Mouse (Mus musculus): ENCODE data around the gene Arl11. TPM values are rescaled to one million over a fixed set of nuclear protein-coding genes. Genes with fewer than 3 reads are reported as not detected.

The Arl11 gene
- polyA plus RNA-seq, 2 experiments, result 1.6 to 1.8 TPM

GRCm38 (mm10) chr14:61327618-61328450 lies 18.3 kb downstream of the Arl11 start:
- no peak overlapping the region for H3K27ac ChIP-seq
- H3K4me1 ChIP-seq (replicated peaks; ENCODE audit: control insufficient read depth in 2 of 2, insufficient read depth in 2 of 2, low read length in 1 of 2), result peaks cover 0 to 3% of the 10 kb centered on the region in 2 experiments; a peak in 1 of 4 replicates
- peak overlapping the region; percentile 33 for H3K4me2 ChIP-seq (ENCODE audit: low read depth)
- no peak overlapping the region for H3K9ac ChIP-seq (replicated peaks)
- ATAC-seq (ENCODE audit: insufficient read depth) (peak; percentile 33; the same call in 1 of the 2 replicates), DNase-seq (ENCODE audit: low read depth in 3 of 3, low spot score in 3 of 3) (peak in 1 of 3 experiments; percentile 27)
- TF ChIP-seq CTCF (IDR thresholded peaks at IDR 0.05; ENCODE audit: low read depth) (peak; percentile 15; the same call in 1 of the 2 replicates), EP300 (IDR thresholded peaks at IDR 0.05; ENCODE audit: low read depth) (no peak)
- no peaks in the 10 kb centered on the region for H3K36me3 ChIP-seq (replicated peaks; ENCODE audit: control insufficient read depth, insufficient read depth, low read depth)
- H3K4me3 ChIP-seq (ENCODE audit: insufficient read depth in 1 of 2, low read depth in 2 of 2, low read length in 2 of 2), result peak overlapping the region in 1 of 2 experiments; percentile 27; a peak in 2 of 4 replicates
- no peaks in the 10 kb centered on the region for H3K9me3 ChIP-seq (ENCODE audit: control insufficient read depth, low read length)
- WGBS (ENCODE audit: insufficient replicate concordance), result 35% methylated on average over 19 of the region's 19 CpGs
- no peaks in the 10 kb centered on the region for H3K27me3 ChIP-seq (ENCODE audit: control insufficient read depth, insufficient read depth, low read length)

- no peak overlapping the region for H3K27ac ChIP-seq
- no peak for ATAC-seq (ENCODE audit: insufficient read depth)
Observed at GRCm38 (mm10) chr14:61330591-61330990, 21.0 kb downstream of the Arl11 start.

GRCm38 (mm10) chr14:61330996-61331561 lies 21.5 kb downstream of the Arl11 start:
- peaks cover 0 to 3% of the 10 kb centered on the region in 2 experiments; a peak in 1 of 4 replicates for H3K4me1 ChIP-seq (replicated peaks; ENCODE audit: control insufficient read depth in 2 of 2, insufficient read depth in 2 of 2, low read length in 1 of 2)
- ATAC-seq (ENCODE audit: insufficient read depth) (peak; percentile 65), DNase-seq (ENCODE audit: low read depth in 3 of 3, low spot score in 3 of 3) (peak; percentile 59 to 62 (median 60))
- 19% methylated on average over 13 of the region's 13 CpGs for WGBS (ENCODE audit: insufficient replicate concordance)
- H3K4me3 ChIP-seq (ENCODE audit: insufficient read depth in 1 of 2, low read depth in 2 of 2, low read length in 2 of 2), result no peak overlapping the region
- no peak overlapping the region for H3K27ac ChIP-seq
- no peak overlapping the region for H3K9ac ChIP-seq (replicated peaks)
- no peak for TF ChIP-seq EP300 (IDR thresholded peaks at IDR 0.05; ENCODE audit: low read depth)
- peak; percentile 90 for TF ChIP-seq CTCF (IDR thresholded peaks at IDR 0.05; ENCODE audit: low read depth)
- H3K9me3 ChIP-seq (ENCODE audit: control insufficient read depth, low read length), result no peaks in the 10 kb centered on the region
- no peaks in the 10 kb centered on the region for H3K27me3 ChIP-seq (ENCODE audit: control insufficient read depth, insufficient read depth, low read length)
- no peak overlapping the region for H3K4me2 ChIP-seq (ENCODE audit: low read depth)
- no peaks in the 10 kb centered on the region for H3K36me3 ChIP-seq (replicated peaks; ENCODE audit: control insufficient read depth, insufficient read depth, low read depth)

More at GRCm38 (mm10) chr14:61330591-61330990, 21.0 kb downstream of the Arl11 start:
- Histone ChIP-seq H3K4me1 (replicated peaks; ENCODE audit: control insufficient read depth in 2 of 2, insufficient read depth in 2 of 2, low read length in 1 of 2) (peaks cover 0 to 3% of the 10 kb centered on the region in 2 experiments; a peak in 1 of 4 replicates), H3K36me3 (replicated peaks; ENCODE audit: control insufficient read depth, insufficient read depth, low read depth) (no peaks in the 10 kb centered on the region), H3K4me2 (ENCODE audit: low read depth) (no peak overlapping the region), H3K9ac (replicated peaks) (no peak overlapping the region), H3K27me3 (ENCODE audit: control insufficient read depth, insufficient read depth, low read length) (no peaks in the 10 kb centered on the region), H3K9me3 (ENCODE audit: control insufficient read depth, low read length) (no peaks in the 10 kb centered on the region), H3K4me3 (ENCODE audit: insufficient read depth in 1 of 2, low read depth in 2 of 2, low read length in 2 of 2) (no peak overlapping the region)
- TF ChIP-seq EP300 (IDR thresholded peaks at IDR 0.05; ENCODE audit: low read depth) (no peak), CTCF (IDR thresholded peaks at IDR 0.05; ENCODE audit: low read depth) (no peak)
- DNase-seq (ENCODE audit: low read depth in 3 of 3, low spot score in 3 of 3), result no peak
- 80% methylated on average over 11 of the region's 11 CpGs for WGBS (ENCODE audit: insufficient replicate concordance)

- no peak for DNase-seq (ENCODE audit: low read depth in 3 of 3, low spot score in 3 of 3)
- Histone ChIP-seq H3K9me3 (ENCODE audit: control insufficient read depth, low read length) (no peaks in the 10 kb centered on the region), H3K4me1 (replicated peaks; ENCODE audit: control insufficient read depth in 2 of 2, insufficient read depth in 2 of 2, low read length in 1 of 2) (no peaks in the 10 kb centered on the region), H3K27ac (no peak overlapping the region), H3K27me3 (ENCODE audit: control insufficient read depth, insufficient read depth, low read length) (no peaks in the 10 kb centered on the region), H3K9ac (replicated peaks) (no peak overlapping the region), H3K4me2 (ENCODE audit: low read depth) (no peak overlapping the region), H3K4me3 (ENCODE audit: insufficient read depth in 1 of 2, low read depth in 2 of 2, low read length in 2 of 2) (no peak overlapping the region), H3K36me3 (replicated peaks; ENCODE audit: control insufficient read depth, insufficient read depth, low read depth) (no peaks in the 10 kb centered on the region)
- WGBS (ENCODE audit: insufficient replicate concordance), result 62% methylated on average over 4 of the region's 4 CpGs
- ATAC-seq (ENCODE audit: insufficient read depth), result no peak
- no peak for TF ChIP-seq EP300 (IDR thresholded peaks at IDR 0.05; ENCODE audit: low read depth)
- TF ChIP-seq CTCF (IDR thresholded peaks at IDR 0.05; ENCODE audit: low read depth), result no peak
Observed at GRCm38 (mm10) chr14:61339381-61339780, 29.8 kb downstream of the Arl11 start.

GRCm38 (mm10) chr14:61344590-61344989 lies 35.0 kb downstream of the Arl11 start:
- 61% methylated on average over 5 of the region's 5 CpGs for WGBS (ENCODE audit: insufficient replicate concordance)
- Histone ChIP-seq H3K27ac (no peak overlapping the region), H3K9ac (replicated peaks) (no peak overlapping the region), H3K4me3 (ENCODE audit: insufficient read depth in 1 of 2, low read depth in 2 of 2, low read length in 2 of 2) (no peak overlapping the region), H3K4me1 (replicated peaks; ENCODE audit: control insufficient read depth in 2 of 2, insufficient read depth in 2 of 2, low read length in 1 of 2) (peaks cover 0 to 4% of the 10 kb centered on the region in 2 experiments; a peak in 2 of 4 replicates), H3K27me3 (ENCODE audit: control insufficient read depth, insufficient read depth, low read length) (no peaks in the 10 kb centered on the region), H3K4me2 (ENCODE audit: low read depth) (no peak overlapping the region), H3K36me3 (replicated peaks; ENCODE audit: control insufficient read depth, insufficient read depth, low read depth) (no peaks in the 10 kb centered on the region), H3K9me3 (ENCODE audit: control insufficient read depth, low read length) (no peaks in the 10 kb centered on the region)
- no peak for ATAC-seq (ENCODE audit: insufficient read depth)
- TF ChIP-seq EP300 (IDR thresholded peaks at IDR 0.05; ENCODE audit: low read depth) (no peak), CTCF (IDR thresholded peaks at IDR 0.05; ENCODE audit: low read depth) (no peak)
- DNase-seq (ENCODE audit: low read depth in 3 of 3, low spot score in 3 of 3), result no peak

All from liver, embryonic 14.5 days (tissue).